Mouse (Mus musculus): ENCODE measurements at regions not wholly inside any gene's neighbourhood (a gene's known extent, or its start where the extent isn't known, plus 50 kb on each side); places are given as distances from the start of the nearest gene placed in this dataset.

DNA sequence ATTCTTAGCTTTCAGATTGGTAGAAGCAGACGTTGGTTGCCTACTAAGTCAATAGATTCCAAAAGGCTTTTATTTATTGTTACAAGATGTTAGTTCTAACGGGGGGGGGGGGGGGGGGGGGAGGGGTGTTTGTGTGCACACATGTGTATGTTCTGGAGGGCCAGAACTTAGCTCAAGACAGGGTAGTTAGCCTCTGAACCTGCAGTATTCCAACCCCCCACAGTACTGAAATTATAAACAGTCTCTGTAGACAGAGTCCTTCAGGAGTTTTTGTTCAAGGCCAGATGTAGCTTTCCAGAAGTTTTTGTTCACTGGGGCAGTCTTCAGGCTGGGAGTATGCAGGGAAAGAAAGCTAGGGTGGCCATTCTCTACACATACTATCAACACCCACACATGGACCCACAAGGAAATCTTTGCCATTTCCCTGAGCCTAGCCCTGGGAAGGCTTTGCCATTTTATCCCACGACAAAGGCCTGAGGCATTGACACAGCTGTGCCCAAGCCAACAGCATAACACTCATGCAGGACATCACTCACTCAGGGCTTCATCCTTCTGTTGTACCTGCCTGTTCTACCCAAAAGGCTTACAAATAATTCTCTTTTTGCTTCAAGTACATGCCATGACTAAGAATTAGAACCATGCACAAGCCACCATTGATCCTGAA is 123.6 kb upstream of the Peli1 start:
- no peak for DNase-seq (ENCODE audit: low spot score in 2 of 2)
- intact Hi-C loops (cut with DNase I) = no loop called here

DNA sequence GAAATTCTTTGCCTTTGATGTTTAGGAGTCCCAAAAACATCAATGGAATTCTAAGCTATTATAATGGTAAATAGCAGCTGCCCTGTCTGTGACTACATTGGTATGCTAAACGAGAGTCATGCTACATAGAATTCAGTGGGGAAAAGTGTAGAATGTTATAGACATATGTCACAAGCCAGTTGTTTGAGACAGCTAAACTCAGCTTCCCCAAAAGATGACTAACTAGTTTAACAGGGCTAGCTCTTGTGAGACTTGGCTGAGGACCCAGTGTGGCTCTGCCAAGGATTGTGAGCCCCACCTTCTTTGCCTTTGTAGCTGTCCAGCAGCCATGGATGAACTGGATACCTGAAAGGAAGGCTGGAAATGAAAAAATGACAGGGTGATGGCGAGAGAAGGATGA is 122.8 kb upstream of the Peli1 start:
- no peak for DNase-seq (ENCODE audit: low spot score in 2 of 2)
- intact Hi-C loops (cut with DNase I) = no loop called here

DNA sequence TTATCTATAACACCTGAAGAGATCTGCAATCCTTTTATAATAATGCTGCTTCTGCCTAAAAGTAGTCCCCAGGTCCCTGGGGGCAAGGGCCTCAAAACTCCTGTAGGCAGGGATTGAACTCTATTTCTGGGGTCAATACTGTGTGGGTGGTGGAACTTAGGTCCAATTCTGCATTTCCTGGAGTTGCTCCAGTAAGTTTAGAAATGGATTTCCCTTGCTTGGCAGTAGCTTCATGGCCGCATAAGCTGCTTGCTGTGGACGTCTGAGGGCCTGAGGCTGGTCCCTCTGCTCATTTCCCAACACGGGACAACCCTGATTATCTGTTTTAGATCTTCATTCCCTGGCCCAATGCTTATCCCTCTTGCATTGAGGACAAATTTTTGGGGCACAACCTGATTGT is 118.0 kb upstream of the Peli1 start:
- DNase-seq (ENCODE audit: low spot score in 2 of 2) = no peak
- intact Hi-C loops (cut with DNase I) = no loop called here

DNA sequence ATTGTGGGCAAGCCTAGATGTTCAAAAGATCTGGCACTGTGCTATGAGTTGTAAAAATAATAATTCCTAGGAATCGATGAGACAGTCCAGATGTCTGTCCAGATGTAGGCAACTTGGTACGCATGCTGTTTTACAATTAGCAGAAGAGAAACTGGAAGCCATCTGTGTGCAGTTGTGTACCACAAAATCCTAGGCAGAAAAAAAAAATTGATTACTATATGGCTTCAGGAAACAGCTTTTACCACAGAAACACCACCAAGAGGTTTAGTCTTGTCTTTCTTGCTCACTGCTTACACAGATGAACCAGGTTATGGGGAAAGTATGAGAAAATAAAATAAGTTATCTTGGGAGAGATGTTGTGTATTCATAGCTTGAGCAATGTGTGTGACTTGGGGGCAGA is 109.5 kb upstream of the Peli1 start:
- intact Hi-C loops (cut with DNase I) = no loop called here
- DNase-seq (ENCODE audit: low spot score in 2 of 2) = no peak

DNA sequence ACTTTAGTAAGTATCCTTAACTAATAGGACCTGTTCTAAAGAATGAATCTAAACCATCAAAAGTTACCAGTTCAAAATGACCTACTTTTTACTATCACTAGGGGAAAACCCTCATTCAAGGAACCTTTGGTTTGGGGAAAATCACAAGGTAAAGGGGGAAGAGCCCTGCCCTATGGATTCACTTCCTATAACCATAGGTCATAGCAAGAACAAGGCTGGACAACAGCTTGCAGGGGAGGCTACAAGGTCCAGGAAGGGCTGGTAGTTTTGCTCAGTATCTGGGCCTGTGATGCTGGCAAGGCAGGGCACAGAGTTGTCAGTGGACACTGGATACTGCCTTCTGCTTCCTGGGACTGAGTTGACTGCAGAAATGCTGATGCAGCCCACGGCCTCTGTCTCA is 109.1 kb upstream of the Peli1 start:
- intact Hi-C loops (cut with DNase I) = no loop called here

DNA sequence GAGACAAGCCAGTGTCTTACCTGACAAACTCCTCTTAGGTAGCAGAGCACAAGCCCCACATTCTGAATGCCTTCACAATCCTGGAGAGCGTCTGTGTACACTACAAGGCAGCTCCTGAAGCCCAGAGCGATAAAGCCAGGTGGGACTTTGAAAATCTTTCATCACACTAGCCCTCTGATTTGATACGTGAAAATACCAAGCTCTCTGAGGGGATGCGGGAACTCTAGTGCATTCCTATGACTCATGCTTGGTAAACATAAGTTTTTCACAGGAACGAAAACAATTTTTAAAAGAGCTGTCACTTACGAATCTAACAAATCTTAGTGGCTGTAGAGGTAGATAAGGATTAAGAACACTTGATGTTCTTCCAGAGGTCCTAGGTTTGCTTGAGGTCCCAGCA is 108.6 kb upstream of the Peli1 start:
- no peak for DNase-seq (ENCODE audit: low spot score in 2 of 2)
- intact Hi-C loops (cut with DNase I) = no loop called here

More for the DNA sequence above, 109.1 kb upstream of the Peli1 start:
- DNase-seq (ENCODE audit: low spot score in 2 of 2) = no peak

DNA sequence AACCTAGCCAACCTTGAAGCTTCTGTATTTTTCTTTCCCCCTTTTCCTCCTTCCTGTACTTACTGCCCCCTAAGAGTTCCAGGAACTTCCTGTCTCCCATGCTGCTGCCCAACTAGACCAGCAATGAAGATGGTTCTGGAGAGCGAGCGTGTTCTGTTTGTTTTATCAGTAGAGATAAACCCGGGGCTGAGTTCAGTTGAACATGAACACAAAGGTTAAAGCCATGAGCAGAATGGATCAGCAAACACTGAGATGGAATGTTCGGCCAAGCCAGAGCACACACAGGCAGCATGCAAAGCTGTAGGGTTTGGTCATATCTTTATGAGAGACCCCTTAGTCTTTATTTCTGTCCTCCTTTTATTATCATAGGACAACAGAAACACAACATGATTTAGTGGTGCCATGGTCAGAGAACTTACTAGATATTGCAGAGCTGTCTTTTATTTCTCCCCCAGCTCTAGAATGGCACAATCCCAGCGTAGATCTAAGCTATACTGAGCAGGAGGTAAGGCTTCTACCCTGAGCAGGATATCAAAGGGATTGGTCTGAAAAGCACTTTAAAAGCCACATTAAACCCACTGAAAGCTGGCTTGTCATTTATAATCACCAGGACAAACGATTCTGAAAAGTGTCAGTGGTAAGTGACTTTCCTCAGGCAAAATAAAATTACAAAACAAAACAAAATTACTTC is 105.9 kb upstream of the Peli1 start:
- DNase-seq (ENCODE audit: low spot score in 2 of 2) = no peak
- intact Hi-C loops (cut with DNase I) = loop anchor here (5.0 kb wide), 1 partner anchor 107 kb away; the partner anchor contains the start of gene Peli1

DNA sequence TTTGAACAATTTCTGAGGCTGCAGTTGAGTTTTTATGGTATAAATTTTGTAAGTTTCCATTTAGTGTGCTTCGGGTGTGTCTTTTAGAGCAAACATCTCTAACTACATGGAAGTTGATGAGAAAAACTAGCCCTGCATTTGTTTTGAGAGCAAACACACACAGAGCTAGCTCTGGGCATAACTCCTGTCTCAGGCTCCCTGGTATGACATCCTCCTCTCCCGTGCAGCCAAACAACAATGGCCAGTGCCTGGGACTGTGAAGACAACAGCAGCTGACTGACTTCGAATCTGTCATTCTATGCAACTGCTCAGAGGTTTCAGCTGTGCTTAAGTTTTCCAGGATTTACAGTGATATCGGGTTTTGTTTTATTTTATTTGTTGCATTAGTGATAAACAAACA is 105.3 kb upstream of the Peli1 start:
- intact Hi-C loops (cut with DNase I) = loop anchor here (5.0 kb wide), 1 partner anchor 107 kb away; the partner anchor contains the start of gene Peli1
- DNase-seq (ENCODE audit: low spot score in 2 of 2) = no peak

DNA sequence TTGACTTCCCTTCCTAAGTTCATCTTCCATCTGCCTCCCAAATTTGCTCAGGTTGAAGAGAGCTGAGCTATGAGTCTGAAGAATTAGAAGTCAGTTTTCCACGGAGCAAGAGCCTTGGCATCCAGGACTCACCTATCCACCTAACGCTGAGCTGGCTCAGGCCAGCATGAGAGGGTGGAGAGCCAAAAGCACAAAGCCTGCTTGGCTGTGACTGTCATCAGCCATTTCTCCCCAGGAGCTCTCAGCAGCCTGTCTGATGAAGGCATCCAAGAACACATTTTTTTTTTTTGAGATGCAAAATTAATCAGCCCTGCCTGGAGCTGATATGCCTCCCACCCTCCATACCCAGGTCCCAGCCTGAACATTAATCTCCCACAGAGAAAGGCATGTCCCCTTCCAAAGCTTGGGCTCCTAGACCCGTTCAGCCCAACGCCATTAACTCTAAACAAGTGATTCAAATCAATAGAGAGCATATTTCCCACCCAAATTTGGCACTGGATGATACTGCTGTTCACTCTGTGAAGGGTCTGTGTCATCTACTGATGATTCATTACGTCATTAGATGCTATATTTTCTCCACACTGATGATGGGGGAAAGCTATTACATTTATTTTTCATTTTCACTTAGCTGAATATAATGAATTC is 103.8 kb upstream of the Peli1 start:
- intact Hi-C loops (cut with DNase I) = loop anchor here (5.0 kb wide), 1 partner anchor 105 kb away; the partner anchor contains the start of gene Peli1
- peak in 1 of 2 experiments; percentile 20 for DNase-seq (ENCODE audit: low spot score in 2 of 2)

DNA sequence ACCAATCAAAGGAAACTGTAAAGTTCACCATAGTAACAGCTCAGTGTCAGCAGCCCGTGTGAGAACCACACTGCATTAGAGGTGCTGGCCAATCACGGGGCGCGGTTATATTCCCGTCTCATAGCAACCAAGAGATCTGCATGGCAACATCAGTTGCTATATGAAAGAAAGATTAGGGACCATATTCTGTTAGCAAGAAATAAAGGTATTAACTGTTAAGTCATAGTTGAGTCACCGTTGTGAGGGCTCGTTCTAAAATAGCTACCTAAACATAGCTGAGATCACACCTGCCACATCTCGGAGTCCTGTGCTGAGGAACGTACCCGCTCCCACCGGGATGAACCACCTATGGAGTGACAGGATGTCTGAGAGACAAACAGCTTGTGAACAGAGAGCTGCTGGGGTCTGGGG is 103.2 kb upstream of the Peli1 start:
- intact Hi-C loops (cut with DNase I) = loop anchor here (5.0 kb wide), 1 partner anchor 104 kb away; the partner anchor contains the start of gene Peli1
- DNase-seq (ENCODE audit: low spot score in 2 of 2) = peak; percentile 81 to 91

DNA sequence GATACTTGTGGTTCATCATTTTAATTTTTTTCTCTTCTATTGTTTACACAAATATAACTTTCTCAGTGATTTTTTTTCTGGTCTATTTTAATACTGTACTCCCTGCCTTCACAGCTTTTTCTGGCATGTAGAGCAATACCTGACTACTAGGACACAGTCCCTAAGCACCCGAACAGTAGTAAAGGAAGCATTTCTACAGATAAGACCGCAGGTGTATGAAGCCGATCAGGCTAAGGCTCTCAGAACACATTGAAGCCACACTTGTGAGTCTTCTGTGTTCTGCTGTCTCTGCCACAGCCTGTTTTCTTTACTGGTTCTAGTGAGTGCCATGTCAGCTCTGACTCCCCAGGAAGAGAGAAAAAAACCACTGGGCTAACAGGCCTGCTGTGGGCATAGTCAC is 102.2 kb upstream of the Peli1 start:
- no peak for DNase-seq (ENCODE audit: low spot score in 2 of 2)
- intact Hi-C loops (cut with DNase I) = loop anchor here (5.0 kb wide), 1 partner anchor 103 kb away; the partner anchor contains the start of gene Peli1

DNA sequence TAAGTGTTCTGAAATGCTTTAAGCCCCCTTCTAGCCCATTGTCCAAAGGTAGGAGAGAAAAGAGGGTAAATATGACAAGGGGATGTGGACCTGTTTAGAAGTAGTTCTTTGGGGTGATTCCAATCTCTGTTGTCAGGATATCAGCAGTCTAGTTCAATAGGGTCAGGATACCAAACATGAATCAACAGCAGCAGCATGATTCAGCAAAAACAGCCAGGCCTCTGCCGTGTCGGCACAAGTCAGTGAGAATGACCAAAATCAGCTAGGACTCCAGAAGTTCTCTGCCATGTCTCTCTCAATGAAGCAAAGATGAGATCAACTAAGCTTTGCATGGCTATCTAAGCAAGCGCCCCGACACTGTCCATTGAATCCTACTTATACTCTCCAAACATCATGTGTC is 97.5 kb upstream of the Peli1 start:
- intact Hi-C loops (cut with DNase I) = no loop called here
- DNase-seq (ENCODE audit: low spot score in 2 of 2) = no peak

DNA sequence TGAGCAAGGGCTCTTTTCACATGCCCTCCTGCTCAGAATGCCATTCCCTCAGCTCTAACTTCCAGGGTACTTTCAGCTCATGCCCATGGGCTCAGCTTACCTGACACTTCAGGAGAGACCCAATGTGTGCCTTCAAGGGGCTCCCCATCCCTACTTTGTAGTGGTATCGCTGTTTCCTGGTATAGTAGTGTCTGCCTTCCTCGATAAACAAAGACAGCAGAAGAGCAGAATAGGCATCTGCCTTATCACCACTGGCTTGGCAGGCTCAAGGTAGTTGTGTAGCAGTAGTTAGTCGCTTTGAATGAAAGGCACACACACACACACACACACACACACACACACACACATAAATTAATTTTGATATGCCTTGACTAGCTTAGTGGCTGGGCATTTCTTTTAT is 89.7 kb upstream of the Peli1 start:
- no peak for DNase-seq (ENCODE audit: low spot score in 2 of 2)

DNA sequence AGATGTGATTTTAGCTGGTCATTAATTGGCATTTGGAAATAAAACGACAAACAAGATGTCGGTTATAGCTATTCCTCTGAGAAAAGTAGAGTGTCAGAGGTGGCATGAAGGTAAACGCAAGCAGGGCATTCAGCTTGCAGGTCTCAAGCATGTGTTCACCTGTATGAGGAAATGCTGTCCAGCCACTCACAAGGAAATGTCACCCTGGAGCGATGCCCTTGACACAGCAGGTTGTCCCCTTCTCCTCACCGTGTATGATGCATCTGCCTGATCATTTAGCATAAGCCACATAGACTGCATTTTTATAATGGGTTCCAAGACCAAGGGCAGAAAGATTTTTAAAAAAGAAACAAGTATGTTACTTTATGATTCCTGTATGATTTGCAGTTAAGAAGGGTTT is 83.9 kb upstream of the Peli1 start:
- DNase-seq (ENCODE audit: low spot score in 2 of 2) = no peak
- intact Hi-C loops (cut with DNase I) = no loop called here

More for the DNA sequence above, 89.7 kb upstream of the Peli1 start:
- intact Hi-C loops (cut with DNase I) = no loop called here

DNA sequence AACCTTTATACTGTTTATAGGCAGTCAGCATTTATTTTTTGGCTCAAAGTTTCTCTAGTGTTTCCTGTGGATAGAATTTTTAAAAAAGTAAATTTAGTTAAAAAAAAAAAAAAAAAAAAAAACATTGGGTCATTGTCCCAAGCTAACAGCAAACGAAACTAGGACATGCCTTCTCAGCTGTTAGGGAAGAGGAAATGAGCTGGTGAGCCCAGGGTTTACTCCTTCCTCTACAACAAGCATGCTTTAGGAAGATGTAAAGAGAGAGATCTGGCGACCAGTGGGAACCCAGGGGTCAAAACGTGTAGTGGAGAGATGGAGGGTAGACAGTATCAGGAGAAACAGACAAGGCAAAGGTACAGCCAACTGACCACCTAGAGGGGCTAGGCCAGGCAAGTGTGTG is 81.6 kb upstream of the Peli1 start:
- no peak for DNase-seq (ENCODE audit: low spot score in 2 of 2)
- intact Hi-C loops (cut with DNase I) = no loop called here

DNA sequence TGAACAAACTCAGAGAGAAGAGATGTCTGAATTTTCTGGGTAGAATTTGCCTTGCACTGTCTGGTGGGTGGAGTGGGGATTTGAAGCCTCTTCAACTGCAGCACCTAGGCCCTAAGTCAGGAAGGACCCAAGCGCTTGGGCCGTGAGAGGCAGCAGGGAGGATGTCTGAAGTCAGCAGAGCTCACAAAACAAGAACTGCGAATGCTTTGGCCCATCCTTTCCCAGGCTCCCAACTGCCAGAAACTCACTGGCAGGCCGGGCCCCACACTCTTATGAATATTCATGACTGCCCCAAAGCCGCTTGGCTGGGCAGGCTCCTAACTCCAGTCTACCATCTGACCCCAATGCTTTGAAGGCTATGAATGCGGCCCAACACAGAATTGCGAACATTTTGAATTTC is 80.2 kb upstream of the Peli1 start:
- intact Hi-C loops (cut with DNase I) = no loop called here
- no peak for DNase-seq (ENCODE audit: low spot score in 2 of 2)

DNA sequence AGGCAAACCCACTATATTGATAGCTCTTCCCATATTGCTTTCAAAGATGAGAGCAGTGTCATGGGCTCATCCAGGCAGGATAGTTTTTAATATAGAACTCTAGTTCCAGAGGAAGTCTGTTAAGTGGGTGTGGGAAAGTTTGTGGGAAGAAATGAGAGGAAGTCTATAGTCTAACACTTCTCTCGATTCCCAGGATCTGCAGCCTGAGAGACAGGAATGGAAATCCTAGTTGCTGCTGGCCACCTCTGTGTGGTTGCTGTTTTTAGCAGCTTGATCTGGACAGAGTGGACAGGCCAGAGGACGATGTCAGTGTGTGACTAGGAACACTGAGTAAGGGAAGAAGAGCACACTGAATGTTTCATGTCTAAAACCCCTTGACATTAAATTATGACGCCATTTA is 76.8 kb upstream of the Peli1 start:
- intact Hi-C loops (cut with DNase I) = no loop called here
- peak in 1 of 2 experiments; percentile 67 for DNase-seq (ENCODE audit: low spot score in 2 of 2)

DNA sequence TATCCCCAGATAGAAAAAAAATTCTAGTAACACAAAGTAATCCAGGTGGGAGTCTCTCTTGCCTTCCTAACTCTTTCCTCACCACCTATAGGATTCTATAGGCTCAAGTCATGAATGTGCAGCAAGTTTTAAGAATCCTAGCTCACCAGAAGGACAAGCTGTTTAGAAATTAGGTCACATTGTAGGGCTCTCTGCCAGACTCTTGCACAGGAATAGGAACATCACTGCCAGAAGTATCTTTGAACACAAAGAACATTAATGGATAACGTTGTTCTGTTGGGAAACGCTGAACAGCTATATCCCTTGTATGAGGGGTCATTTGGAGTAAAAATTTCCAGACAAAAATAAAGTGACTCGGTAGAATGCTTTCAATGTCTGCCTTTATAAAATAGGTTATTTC is 75.6 kb upstream of the Peli1 start:
- no peak for DNase-seq (ENCODE audit: low spot score in 2 of 2)
- intact Hi-C loops (cut with DNase I) = loop anchor here (5.0 kb wide), 1 partner anchor 98 kb away; no protein-coding TSS in a partner anchor

DNA sequence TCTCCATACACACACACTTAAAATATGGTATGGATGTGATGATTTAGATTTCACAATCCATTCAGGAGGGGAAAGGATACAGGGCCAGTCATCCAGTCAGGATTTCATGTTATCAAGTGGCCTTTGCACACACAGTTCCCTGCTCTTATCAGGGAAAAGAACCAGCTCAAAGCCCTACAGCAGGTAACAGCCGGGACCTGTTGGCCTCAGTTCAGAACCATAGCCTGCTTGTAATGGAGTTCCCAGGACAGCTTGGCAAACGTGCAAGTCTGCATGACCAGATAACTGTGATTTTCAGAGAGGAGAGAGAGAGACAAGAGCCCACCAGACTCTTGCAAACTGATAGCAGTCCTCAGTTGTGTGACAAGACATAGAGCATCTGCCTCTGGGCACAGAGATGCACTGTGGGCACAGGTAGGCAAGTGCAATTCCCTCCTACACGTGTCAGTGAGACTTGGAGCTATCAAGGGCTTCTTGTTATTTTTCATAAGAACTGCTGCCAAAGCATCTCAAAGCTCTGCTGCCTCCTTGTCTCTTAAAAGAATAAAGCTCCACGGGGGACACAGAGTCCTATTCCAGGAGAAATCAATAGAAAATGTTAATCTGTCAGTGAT is 74.9 kb upstream of the Peli1 start:
- intact Hi-C loops (cut with DNase I) = loop anchor here (5.0 kb wide), 1 partner anchor 99 kb away; no protein-coding TSS in a partner anchor
- no peak for DNase-seq (ENCODE audit: low spot score in 2 of 2)

DNA sequence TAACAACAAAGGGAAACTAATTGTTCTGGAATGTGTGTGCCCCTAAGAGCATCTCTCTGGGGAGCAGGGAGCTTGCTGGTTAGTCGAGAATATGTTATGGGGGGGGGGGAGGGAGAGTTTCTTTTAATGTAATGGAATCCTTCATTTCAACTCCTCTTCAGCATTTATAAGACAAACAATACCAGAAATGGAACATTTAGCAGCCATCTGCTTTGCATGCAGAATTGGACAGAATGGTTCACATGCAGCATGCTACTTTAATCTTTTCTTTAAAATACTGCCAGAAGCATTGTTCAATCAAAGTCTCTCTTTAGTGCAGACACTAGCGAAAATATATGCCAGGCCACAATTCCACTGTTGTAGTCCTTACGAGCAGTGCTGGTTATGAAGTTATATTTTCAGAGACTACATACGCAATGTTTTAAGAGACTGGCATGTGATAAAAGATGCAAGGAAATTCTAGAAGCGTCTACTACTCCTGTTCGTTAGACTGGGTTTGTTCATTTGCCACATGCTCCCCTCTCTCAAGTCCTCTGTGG is 74.2 kb upstream of the Peli1 start:
- no peak for DNase-seq (ENCODE audit: low spot score in 2 of 2)
- intact Hi-C loops (cut with DNase I) = loop anchor here (5.0 kb wide), 1 partner anchor 100 kb away; no protein-coding TSS in a partner anchor
